Mouse (Mus musculus) T-helper 2 cell (primary cell): ENCODE measurements around the gene Peak1.

Experiments used
- in situ Hi-C: fragments of 300-600 bp; cut with MboI, MseI; formaldehyde crosslinking; loops from one replicate; pipeline ENCODE4 v1.15.1; 2025; ENCODE audit warnings: high pct_unique_total_duplicates

Peak1 gene

GRCm38 (mm10) chr9:56205336-56205735 is 212.5 kb downstream of the Peak1 start:
- in situ Hi-C loops: no loop called here

DNA sequence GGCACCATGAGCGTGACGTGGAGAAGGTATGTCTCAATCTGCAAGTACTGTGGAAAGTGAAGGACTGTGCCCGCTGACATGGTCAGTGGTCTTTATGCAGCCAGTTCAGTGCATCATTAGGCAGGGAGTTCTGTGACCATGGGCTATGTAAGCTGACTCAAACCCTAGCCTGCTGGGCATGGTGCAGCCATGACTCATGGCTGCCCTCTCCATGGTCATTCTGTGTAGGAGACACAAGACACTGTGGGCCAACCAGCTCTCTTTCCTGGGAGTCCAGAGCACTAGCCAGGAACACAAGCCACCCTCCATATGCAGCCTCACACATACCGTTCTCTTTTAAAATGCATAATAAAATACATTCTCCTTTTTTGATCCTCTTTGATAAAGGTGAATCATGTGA is 213.6 kb downstream of the Peak1 start:
- in situ Hi-C loops: loop anchor here (5.0 kb wide), 1 partner anchor 348 kb away; no protein-coding TSS in a partner anchor

- in situ Hi-C loops: loop anchor here (5.0 kb wide), 1 partner anchor 352 kb away; no protein-coding TSS in a partner anchor
Measured at GRCm38 (mm10) chr9:56200645-56201314, 217.1 kb downstream of the Peak1 start.

GRCm38 (mm10) chr9:56200200-56200599 is 217.7 kb downstream of the Peak1 start:
- in situ Hi-C loops: loop anchor here (5.0 kb wide), 1 partner anchor 352 kb away; no protein-coding TSS in a partner anchor

DNA sequence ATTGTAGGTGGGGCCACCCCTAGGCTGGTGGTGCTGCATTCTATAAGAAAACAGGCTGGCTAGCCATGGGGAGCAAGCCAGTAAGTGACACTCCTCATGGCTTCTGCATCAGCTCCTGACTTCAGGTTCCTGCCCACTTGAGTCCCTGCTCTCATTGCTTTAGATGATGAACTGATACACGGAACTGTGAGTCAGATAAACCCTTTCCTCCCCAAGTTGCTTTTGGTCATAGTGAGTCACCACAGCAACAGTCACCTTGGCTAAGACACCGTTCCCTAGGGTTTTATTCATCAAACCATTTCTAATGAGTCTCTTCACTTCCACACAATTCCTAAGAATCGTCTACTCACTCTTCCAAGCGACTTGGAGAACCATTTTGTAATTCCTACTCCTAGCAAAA is 220.9 kb downstream of the Peak1 start:
- in situ Hi-C loops: no loop called here

DNA sequence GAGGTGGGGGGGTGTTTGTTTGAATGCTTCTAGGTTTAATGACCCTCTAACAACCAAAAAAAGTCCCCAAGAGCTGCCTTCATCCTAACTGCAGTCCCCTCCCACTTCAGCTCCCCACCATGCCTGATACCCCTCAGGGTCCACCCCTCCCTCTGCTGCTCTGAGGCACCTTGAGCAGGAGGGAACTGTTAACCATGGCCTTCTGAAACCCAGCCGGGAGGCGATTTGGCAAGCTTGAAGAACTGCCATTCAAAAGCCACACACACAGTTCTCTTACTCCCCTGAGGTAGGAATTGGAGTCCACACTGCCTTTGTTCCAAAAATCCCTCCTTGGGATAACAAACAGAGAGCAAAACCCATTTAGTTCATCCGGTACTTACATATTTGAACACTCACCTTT is 222.7 kb downstream of the Peak1 start:
- in situ Hi-C loops: no loop called here

DNA sequence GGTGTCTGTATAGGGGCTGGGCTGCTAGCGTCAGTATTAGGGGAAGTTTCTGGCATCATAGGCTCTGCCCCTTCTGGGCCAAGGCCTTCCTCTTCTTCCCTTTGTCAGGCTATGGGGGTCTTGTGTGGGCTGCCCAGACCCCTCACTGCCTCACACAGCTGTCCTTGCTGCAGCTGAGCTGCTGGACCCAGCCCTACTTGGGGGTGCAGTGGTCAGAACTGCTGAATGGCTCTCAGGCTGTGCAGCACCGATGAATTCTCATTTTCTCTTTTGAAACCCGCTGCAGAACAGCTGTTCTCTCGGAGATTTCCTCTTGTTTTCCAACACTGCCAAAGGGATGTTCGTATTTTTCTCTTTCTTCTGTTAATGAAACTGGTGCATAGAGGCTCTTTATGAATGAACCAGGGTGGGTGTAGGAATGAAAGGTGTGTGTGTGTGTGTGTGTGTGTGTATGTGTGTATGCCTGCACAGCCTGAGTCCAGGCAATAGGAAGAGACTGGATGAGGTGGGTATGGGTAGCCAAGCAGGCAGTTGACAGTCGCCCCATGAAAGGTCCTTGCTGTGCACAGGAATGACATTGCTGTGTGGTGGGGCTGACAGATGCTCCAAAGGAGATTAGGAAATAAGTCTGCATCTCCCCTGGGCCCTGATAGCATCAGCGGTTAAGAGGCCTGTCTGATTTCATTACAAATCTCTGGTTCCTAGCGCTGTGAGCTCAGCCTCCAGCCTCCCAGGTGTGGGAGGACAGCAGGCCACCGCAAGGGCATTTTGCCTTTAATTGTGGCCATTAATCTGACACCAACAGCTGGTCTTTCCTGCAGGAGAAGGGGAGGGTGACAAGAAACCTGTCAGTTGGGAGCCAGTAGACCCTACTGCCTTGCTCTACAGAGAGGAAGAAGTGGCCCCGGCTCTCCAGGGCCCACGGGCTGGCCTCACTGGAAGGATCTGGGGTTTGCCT is 226.1 kb downstream of the Peak1 start:
- in situ Hi-C loops: no loop called here

- in situ Hi-C loops: no loop called here
Measured at GRCm38 (mm10) chr9:56180118-56180781, 237.6 kb downstream of the Peak1 start.

- in situ Hi-C loops: no loop called here
Measured at GRCm38 (mm10) chr9:56179416-56180117, 238.3 kb downstream of the Peak1 start.

GRCm38 (mm10) chr9:56177354-56177753 is 240.5 kb downstream of the Peak1 start:
- in situ Hi-C loops: no loop called here

DNA sequence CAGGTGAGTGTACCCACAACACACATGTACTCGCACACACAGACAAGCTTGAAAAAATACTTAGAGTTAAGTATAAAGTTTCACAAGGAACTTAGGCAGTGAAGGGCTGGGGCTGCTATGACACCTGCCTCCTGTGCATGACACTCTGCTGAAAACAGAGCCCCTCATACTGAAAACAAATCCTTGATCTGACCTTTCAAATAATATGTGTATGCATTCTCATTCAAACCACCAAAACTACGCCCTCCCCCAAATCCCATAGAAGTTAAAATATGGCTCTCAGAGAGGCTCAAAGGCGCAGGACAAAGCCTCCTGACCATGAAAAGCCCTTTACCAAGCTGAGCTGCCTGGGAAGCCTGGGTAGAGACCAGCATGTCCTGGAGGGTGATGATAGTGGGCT is 242.6 kb downstream of the Peak1 start:
- in situ Hi-C loops: no loop called here

GRCm38 (mm10) chr9:56167690-56168089 is 250.2 kb downstream of the Peak1 start:
- in situ Hi-C loops: no loop called here

DNA sequence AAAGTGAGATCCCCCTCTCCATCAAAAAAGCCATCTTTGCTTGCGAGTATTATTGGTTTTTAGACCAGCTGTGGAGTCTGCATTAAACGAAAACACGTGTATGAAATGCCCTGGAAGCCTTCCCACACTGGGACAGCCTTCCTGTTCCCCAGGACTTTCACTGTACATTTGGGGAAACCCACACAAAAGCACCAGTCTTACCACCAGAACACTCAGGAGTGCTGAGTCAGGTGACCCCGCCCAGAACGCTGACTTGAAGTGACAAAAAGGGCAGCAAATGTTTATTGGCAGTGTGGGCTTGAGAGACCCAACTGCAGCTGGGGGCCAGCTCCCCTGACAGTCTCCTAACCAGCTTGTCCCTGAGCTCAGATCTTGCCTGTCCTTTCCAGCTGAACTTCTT is 251.7 kb downstream of the Peak1 start:
- in situ Hi-C loops: no loop called here

- in situ Hi-C loops: no loop called here
Measured at GRCm38 (mm10) chr9:56165377-56165776, 252.5 kb downstream of the Peak1 start, which contains the start of gene Tspan3. Tspan3 (minus strand) TSS chr9:56165477.

DNA sequence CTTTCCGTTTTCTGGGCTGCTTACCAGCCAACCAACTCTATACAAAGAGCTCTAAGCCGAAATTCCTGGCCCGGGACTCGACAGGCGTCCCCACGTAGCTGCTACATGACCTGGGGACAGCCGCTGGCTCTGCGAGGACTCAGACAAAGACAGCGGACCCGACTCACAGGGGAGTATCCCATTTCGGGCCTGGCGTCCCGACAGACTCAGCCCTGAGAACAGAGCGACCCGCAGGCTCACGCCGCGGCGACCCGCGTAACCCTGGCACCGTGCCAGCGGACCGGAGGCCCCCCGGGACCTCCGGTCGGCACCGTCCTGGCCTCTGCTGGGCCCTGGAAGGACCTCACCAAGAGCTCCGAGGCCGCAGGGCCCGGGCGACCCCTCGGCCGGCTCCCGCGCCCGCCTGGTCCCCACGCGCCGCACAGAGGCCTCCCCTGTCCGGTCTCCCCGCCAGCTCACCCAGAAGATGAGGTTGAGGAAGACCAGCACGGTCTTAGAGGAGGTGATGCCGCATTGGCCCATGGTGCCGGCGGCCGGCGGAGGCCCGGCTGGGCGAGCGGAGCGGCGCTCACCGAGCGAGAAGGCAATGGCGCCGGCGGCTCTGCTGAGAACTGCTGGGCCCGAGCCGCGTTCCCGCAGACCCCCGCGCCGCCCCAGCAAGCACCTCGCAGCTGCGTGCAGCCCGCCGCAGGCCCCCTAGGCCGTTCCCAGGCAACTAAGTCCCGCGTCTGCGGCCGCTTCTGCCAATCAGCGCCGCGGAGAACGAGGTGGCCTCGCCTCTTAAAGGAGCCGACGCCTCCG is 257.3 kb downstream of the Peak1 start:
- in situ Hi-C loops: no loop called here

DNA sequence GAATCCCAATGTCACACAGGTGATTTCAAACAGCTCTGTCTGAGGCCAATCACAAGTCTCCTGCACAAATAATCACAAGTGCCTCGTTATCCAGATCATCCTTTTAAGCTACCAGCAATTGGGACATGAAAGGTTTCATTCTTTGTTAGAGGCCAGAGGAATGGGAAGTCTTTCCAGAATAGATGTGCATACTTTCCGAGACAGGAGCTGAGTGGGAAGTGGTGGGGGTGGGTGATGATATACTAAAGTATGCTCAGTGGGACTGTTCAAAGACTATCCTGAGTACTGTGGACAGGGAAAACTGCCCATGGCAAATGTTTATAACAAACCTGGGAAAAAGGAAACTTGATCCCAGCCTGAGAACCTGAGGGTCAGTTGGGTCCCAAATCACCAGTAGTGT is 258.4 kb downstream of the Peak1 start:
- in situ Hi-C loops: no loop called here

- in situ Hi-C loops: no loop called here
Measured at GRCm38 (mm10) chr9:56158077-56158476, 259.8 kb downstream of the Peak1 start.

GRCm38 (mm10) chr9:56154572-56154971 is 263.3 kb downstream of the Peak1 start:
- in situ Hi-C loops: no loop called here

- in situ Hi-C loops: no loop called here
Measured at GRCm38 (mm10) chr9:56152482-56153007, 265.3 kb downstream of the Peak1 start.

DNA sequence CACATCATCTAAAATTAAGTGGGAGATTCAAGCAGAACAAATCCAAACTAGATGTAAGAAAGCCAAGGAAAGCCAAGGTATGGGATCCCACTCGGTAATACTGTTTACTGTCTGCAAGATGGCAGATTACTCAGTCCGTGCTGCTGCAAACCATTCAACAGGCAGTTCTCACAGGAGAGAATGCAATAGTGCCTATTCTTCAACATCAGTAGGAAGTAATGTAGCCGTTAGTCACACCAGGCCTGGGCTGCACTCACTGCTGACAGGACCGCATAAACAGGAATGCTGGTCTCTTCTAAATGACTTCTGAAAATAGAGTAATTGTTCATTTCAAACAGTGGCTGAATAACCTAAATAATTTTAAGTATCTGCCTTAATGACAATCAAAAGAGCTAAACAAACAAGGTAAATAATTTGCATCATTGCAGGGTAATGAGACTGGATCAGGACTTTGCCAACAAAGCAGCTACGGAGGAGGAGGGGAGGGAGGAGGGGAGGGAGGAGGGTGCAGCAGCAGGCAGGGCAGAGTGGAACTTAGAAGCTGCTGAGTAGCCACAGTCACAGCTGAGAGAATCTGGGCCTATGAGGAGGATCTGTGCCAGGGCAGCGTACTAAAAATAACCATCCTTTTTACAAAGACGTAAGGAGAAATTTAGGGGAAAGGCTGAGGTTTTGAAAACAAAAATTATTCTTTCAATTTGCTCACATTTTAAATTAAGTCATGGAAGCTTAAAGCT is 266.0 kb downstream of the Peak1 start:
- in situ Hi-C loops: no loop called here
